Mouse (Mus musculus) small intestine, adult 2 months (tissue): ENCODE measurements around the gene Bco2.

ENCODE experiments used
- CTCF ChIP-seq: fragments of 200-500 bp; IDR thresholded peaks from 2 replicates; pipeline ENCODE4 v1.5.1; 2012; ENCODE audit warnings: low read depth, mild to moderate bottlenecking, control low read depth, inconsistent platforms, low read length, moderate library complexity, mixed read lengths; ENCODE audit not compliant: insufficient replicate concordance, insufficient read length; ENCODE audit errors: extremely low read depth
- POLR2A ChIP-seq: fragments of 200-500 bp; IDR thresholded peaks from 2 replicates; pipeline ENCODE4 v1.6.1; 2012; ENCODE audit warnings: low read depth, mild to moderate bottlenecking, control low read depth, inconsistent platforms, low read length, moderate library complexity

- no peak for TF ChIP-seq CTCF
- TF ChIP-seq POLR2A, result no peak
Measured at GRCm38 (mm10) chr9:50507570-50507969, 47.4 kb downstream of the Bco2 start.
